Mouse (Mus musculus): ENCODE measurements around the gene Bloc1s1. TPM values are rescaled to one million over a fixed set of nuclear protein-coding genes. Genes with fewer than 3 reads are reported as not detected.
A peak's percentile ranks its signal among the peaks of the same experiment; 100 is the strongest.

Bloc1s1 gene
- polyA plus RNA-seq (2016; fragmentation: Nextera tagmentation; extraction: Ambion mirVana), result 216 and 236 TPM in 2 replicates

DNA sequence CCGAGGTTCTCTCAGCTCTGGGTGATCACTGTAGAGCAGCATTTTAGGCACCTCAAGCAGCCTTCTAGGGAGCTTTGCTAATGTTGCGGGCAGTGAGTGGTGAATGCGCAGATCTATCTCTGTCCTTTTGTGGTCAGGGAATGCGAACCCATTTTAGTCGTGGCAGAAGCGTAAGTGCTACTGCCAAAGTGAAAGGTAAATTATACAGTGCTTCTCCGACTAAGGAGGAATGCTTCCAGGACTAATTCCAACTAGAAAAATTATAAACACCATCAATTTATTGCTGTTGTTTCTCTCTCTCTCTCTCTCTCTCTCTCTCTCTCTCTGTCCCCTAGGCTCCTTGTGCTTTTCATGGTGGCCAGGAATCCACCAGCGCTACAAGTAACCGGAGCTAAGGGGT lies at the start of gene Bloc1s1:
Gene Bloc1s1, minus strand, starts transcription at position 101 of the 400 bp plus-strand sequence.
- H3K9me3 ChIP-seq (replicated peaks), result no peaks in the 10 kb centered on the region
- WGBS, result 69% methylated on average over 9 of the region's 9 CpGs
- no peak for DNase-seq (ENCODE audit: low spot score)
- H3K27ac ChIP-seq (replicated peaks), result peak within 1 kb of the TSS; percentile 93
- H3K27me3 ChIP-seq (ENCODE audit: low read depth, poor library complexity, severe bottlenecking), result peaks cover 10% of the 10 kb centered on the region
- peaks cover 48% of the 10 kb centered on the region for H3K4me1 ChIP-seq
- peak within 1 kb of the TSS; percentile 94 for H3K4me3 ChIP-seq
- no peaks in the 10 kb centered on the region for H3K36me3 ChIP-seq

- H3K4me1 ChIP-seq, result no peaks in the 10 kb centered on the region
- 75% methylated on average over 4 of the region's 4 CpGs for WGBS
- no peaks in the 10 kb centered on the region for H3K36me3 ChIP-seq
These were observed 49.0 kb upstream of the Bloc1s1 start for GRCm38 (mm10) chr10:128972841-128973240.

DNA sequence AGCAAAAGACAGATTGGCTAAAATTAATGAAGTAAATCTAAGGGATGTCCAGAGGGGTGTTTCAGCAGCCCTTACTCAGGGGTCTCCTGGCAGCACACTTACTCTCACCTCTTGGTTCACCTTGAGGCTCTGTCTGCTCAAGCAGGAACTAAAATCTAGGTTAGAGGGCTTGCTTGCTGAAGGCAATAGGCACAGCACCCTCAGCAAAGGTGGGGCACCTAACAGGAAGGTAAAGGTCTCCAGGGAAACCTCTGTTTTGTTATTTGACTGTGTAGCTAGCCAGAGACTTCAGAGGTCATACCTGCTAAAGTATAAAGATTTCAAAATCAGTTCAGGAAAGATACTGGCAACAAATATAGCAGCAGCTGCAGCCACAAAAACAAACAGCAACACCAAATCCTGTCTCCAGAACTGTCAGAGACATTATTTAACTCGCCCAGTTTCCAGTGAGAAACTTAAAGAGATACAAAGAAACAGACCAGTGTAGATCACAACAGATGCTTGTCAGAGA lies 47.0 kb upstream of the Bloc1s1 start:
- 40% methylated on average over 1 of the region's 1 CpGs for WGBS
- Histone ChIP-seq H3K4me1 (no peaks in the 10 kb centered on the region), H3K27ac (replicated peaks) (no peak overlapping the region), H3K9me3 (replicated peaks) (no peaks in the 10 kb centered on the region), H3K36me3 (no peaks in the 10 kb centered on the region), H3K4me3 (no peak overlapping the region), H3K27me3 (ENCODE audit: low read depth, poor library complexity, severe bottlenecking) (no peaks in the 10 kb centered on the region)
- no peak for DNase-seq (ENCODE audit: low spot score)

More at GRCm38 (mm10) chr10:128972841-128973240, 49.0 kb upstream of the Bloc1s1 start:
- Histone ChIP-seq H3K27me3 (ENCODE audit: low read depth, poor library complexity, severe bottlenecking) (no peaks in the 10 kb centered on the region), H3K4me3 (no peak overlapping the region), H3K9me3 (replicated peaks) (no peaks in the 10 kb centered on the region), H3K27ac (replicated peaks) (no peak overlapping the region)
- no peak for DNase-seq (ENCODE audit: low spot score)

- DNase-seq (ENCODE audit: low spot score), result no peak
- H3K9me3 ChIP-seq (replicated peaks), result no peaks in the 10 kb centered on the region
- WGBS, result 65% methylated on average over 1 of the region's 1 CpGs
- H3K36me3 ChIP-seq, result no peaks in the 10 kb centered on the region
- H3K4me3 ChIP-seq, result no peak overlapping the region
- no peak overlapping the region for H3K27ac ChIP-seq (replicated peaks)
- H3K4me1 ChIP-seq, result no peaks in the 10 kb centered on the region
- H3K27me3 ChIP-seq (ENCODE audit: low read depth, poor library complexity, severe bottlenecking), result no peaks in the 10 kb centered on the region
These were observed 44.5 kb upstream of the Bloc1s1 start for GRCm38 (mm10) chr10:128968341-128968749.

DNA sequence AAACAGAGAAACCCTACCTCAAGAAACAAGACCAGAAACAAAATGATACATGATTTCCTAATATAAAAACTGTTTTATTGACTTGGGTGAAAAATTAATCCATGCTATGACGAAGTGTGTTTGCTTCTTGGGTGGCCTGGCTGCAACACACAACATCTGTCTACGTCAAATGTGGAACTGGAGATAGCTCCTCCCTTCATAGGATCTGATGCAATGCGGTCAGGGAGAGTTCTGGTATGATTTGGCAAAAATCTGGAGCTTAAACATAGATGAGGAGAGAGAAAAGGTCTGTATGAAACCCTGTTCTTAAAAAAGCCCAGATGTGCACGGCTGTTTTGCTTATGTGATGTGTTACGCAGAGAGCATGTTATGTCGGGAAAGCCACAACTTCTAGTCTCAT lies 42.0 kb upstream of the Bloc1s1 start:
- no peaks in the 10 kb centered on the region for H3K27me3 ChIP-seq (ENCODE audit: low read depth, poor library complexity, severe bottlenecking)
- no peak overlapping the region for H3K27ac ChIP-seq (replicated peaks)
- no peaks in the 10 kb centered on the region for H3K4me1 ChIP-seq
- no peak overlapping the region for H3K4me3 ChIP-seq
- 92% methylated on average over 6 of the region's 6 CpGs for whole genome bisulfite sequencing
- H3K9me3 ChIP-seq (replicated peaks), result no peaks in the 10 kb centered on the region
- no peaks in the 10 kb centered on the region for H3K36me3 ChIP-seq
- no peak for DNase-seq (ENCODE audit: low spot score)

DNA sequence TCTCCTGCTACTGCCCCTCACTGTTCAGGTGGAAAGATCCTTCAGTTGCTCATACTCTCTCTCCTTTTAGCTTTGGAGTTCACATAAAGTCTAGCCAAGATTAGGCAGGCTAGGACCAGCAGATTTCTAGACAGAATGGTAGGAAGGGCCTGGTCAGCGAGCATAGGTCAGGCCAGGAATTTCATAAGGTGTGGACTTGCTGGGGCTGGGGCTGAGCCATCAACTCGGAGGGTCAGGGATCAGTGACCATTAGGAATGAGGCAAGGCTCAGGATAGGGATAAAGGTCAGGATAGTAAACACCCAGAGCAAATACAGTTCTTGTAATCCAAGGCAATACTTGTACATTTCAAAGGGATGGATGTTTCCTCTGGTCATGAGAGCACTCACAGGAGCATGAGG lies 41.1 kb upstream of the Bloc1s1 start:
- Histone ChIP-seq H3K36me3 (no peaks in the 10 kb centered on the region), H3K27ac (replicated peaks) (no peak overlapping the region), H3K27me3 (ENCODE audit: low read depth, poor library complexity, severe bottlenecking) (no peaks in the 10 kb centered on the region), H3K4me3 (no peak overlapping the region), H3K4me1 (no peaks in the 10 kb centered on the region), H3K9me3 (replicated peaks) (no peaks in the 10 kb centered on the region)
- no peak for DNase-seq (ENCODE audit: low spot score)
- 67% methylated on average over 2 of the region's 2 CpGs for WGBS

DNA sequence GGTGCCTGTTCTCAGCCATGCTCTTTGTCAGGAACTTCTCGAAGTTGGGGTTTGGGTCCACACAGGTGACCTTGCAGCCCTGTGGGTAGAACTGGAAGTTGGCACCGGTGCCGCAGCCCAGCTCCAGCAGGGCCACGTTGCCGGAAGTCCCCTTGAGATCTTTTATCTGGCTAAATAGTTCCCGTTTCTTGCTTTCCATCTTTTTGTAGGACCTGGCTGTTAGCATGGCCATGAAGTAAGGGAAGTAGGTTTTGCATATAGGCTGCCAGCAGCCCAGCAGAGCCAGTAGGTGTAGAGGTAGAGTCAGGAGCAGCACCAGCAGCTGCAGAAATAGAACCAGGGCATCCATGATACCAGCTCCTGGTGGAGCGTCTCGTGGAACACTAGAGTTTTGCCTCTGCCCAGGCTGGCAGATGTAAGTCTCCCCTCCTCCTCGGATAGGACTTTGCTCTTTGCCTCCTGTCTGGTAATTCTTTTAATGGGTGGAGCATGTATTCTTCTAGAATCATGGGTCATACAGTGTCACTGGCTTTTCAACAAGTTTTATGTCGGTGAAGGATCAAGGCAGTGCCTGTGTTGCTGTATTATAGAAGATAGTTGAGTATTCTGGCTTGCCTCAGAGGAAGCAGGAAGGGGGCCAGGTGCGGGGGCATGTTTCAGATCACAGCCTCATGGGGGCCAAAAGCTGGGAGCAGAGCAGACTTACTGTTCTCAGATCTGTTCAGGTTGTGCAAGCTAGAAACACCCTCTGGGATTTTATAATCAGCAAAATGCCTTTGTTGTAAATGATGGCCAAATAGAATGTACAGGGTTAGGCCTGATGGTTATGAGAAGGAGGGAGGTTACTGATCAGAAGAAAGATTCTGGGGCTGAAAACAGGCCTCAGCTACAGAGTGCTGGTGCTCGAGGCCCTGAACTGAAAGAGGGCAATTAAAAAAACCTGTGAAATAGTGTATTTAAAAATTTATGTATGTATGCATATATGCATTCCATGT lies 37.1 kb upstream of the Bloc1s1 start, which contains the start of gene Mettl7b:
Gene Mettl7b, minus strand, starts transcription at position 399 of the 995 bp plus-strand sequence.
- Histone ChIP-seq H3K4me1 (no peaks in the 10 kb centered on the region), H3K4me3 (no peak within 1 kb of the TSS), H3K27ac (replicated peaks) (no peak within 1 kb of the TSS), H3K9me3 (replicated peaks) (no peaks in the 10 kb centered on the region), H3K36me3 (no peaks in the 10 kb centered on the region), H3K27me3 (ENCODE audit: low read depth, poor library complexity, severe bottlenecking) (no peaks in the 10 kb centered on the region)
- DNase-seq (ENCODE audit: low spot score), result no peak
- WGBS, result 89% methylated on average over 12 of the region's 12 CpGs

GRCm38 (mm10) chr10:128960142-128960541 lies 36.3 kb upstream of the Bloc1s1 start:
- DNase-seq (ENCODE audit: low spot score), result no peak
- Histone ChIP-seq H3K4me1 (no peaks in the 10 kb centered on the region), H3K4me3 (no peak overlapping the region), H3K36me3 (no peaks in the 10 kb centered on the region), H3K9me3 (replicated peaks) (no peaks in the 10 kb centered on the region), H3K27ac (replicated peaks) (no peak overlapping the region), H3K27me3 (ENCODE audit: low read depth, poor library complexity, severe bottlenecking) (no peaks in the 10 kb centered on the region)
- 82% methylated on average over 4 of the region's 4 CpGs for WGBS

DNA sequence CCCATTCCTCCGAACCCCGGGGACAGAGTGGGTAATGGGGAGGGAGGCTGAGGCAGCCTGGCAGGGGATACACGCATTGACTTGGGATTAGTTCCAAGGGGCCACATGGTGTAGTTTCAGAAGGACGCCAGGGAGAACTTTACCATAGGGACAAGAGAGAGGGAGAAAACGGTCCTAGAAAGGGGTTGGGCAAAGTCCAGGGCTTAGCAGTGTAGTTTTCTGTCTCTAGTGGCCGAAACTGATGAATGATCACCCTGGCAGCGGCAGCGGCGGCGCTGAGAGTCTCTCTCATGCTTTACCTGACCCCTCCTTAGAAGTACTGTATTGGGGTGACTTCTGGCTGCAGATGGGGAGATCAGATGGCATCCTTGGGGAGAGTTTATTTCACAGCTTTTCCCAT lies 34.5 kb upstream of the Bloc1s1 start:
- Histone ChIP-seq H3K36me3 (no peaks in the 10 kb centered on the region), H3K4me1 (no peaks in the 10 kb centered on the region), H3K9me3 (replicated peaks) (no peaks in the 10 kb centered on the region), H3K4me3 (no peak overlapping the region), H3K27ac (replicated peaks) (no peak overlapping the region), H3K27me3 (ENCODE audit: low read depth, poor library complexity, severe bottlenecking) (no peaks in the 10 kb centered on the region)
- no peak for DNase-seq (ENCODE audit: low spot score)
- 77% methylated on average over 10 of the region's 10 CpGs for WGBS

GRCm38 (mm10) chr10:128950208-128950887 lies 26.5 kb upstream of the Bloc1s1 start:
- no peak for DNase-seq (ENCODE audit: low spot score)
- 71% methylated on average over 16 of the region's 16 CpGs for WGBS
- H3K4me3 ChIP-seq, result no peak overlapping the region
- H3K27me3 ChIP-seq (ENCODE audit: low read depth, poor library complexity, severe bottlenecking), result no peaks in the 10 kb centered on the region
- no peaks in the 10 kb centered on the region for H3K9me3 ChIP-seq (replicated peaks)
- H3K4me1 ChIP-seq, result no peaks in the 10 kb centered on the region
- H3K27ac ChIP-seq (replicated peaks), result no peak overlapping the region
- H3K36me3 ChIP-seq, result no peaks in the 10 kb centered on the region

GRCm38 (mm10) chr10:128947496-128947895 lies 23.7 kb upstream of the Bloc1s1 start:
- H3K36me3 ChIP-seq, result no peaks in the 10 kb centered on the region
- no peaks in the 10 kb centered on the region for H3K4me1 ChIP-seq
- H3K27ac ChIP-seq (replicated peaks), result no peak overlapping the region
- no peak for DNase-seq (ENCODE audit: low spot score)
- no peaks in the 10 kb centered on the region for H3K9me3 ChIP-seq (replicated peaks)
- H3K4me3 ChIP-seq, result no peak overlapping the region
- WGBS, result 91% methylated on average over 4 of the region's 4 CpGs
- H3K27me3 ChIP-seq (ENCODE audit: low read depth, poor library complexity, severe bottlenecking), result no peaks in the 10 kb centered on the region

DNA sequence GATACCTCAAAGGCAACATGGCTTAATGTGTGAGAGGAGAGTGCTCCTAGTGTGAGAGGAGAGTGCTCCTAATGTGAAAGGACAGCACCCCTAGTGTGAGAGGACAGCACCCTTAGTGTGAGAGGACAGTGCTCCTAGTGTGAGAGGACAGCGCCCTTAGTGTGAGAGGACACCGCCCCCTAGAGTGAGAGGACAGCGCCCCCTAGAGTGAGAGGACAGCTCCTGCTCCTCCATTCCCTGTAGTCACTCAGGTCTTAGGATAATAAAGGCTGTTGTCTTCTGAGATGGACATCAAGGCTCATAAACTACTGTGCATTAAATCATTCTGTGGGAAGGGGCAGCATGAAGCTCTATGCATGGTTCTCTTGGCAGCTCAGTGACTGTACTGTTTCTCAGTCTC lies 21.8 kb upstream of the Bloc1s1 start:
- H3K36me3 ChIP-seq, result no peaks in the 10 kb centered on the region
- no peak overlapping the region for H3K27ac ChIP-seq (replicated peaks)
- no peaks in the 10 kb centered on the region for H3K9me3 ChIP-seq (replicated peaks)
- H3K4me1 ChIP-seq, result no peaks in the 10 kb centered on the region
- no peaks in the 10 kb centered on the region for H3K27me3 ChIP-seq (ENCODE audit: low read depth, poor library complexity, severe bottlenecking)
- DNase-seq (ENCODE audit: low spot score), result no peak
- WGBS, result 17% methylated on average over 3 of the region's 3 CpGs
- no peak overlapping the region for H3K4me3 ChIP-seq

Data from midbrain, embryonic 10.5 days (tissue).